In genomic region chr8:3586452-3586851, GRCm38 (mm10) we compare ENCODE assay signal across 20 mouse cellular contexts. TPM values are rescaled to one million over a fixed set of nuclear protein-coding genes. Genes with fewer than 3 reads are reported as not detected.
"Had no signal": no experiment of that assay in that cellular context is flagged by ENCODE, and none has a peak within 500 bp of the region (broad histone marks: within the 10 kb centered on the region; RNA-seq: fewer than 3 reads in every experiment).

No protein-coding gene starts in this region.

- DNase-seq: kidney, adult 2 months; kidney, postnatal 14 days; left cerebral cortex, postnatal 4 days; lung, adult 18-20 months; midbrain, embryonic 14.5 days; right cerebral cortex, adult 18-20 months; right cerebral cortex, postnatal 4 days; spleen, adult 18-20 months; thymus, postnatal 4 days had no signal

- H3K27ac ChIP-seq: limb, embryonic 13.5 days; midbrain, embryonic 10.5 days had no signal

- H3K36me3 ChIP-seq: kidney, embryonic 15.5 days; limb, embryonic 13.5 days; midbrain, embryonic 10.5 days; neural tube, embryonic 15.5 days had no signal

- H3K27me3 ChIP-seq: neural tube, embryonic 15.5 days had no signal

- H3K9ac ChIP-seq: limb, embryonic 13.5 days had no signal

- H3K4me3 ChIP-seq: myocyte had no signal

- H3K9me3 ChIP-seq: kidney, embryonic 15.5 days; limb, embryonic 13.5 days; midbrain, embryonic 10.5 days; neural tube, embryonic 15.5 days had no signal

RNA-seq across cellular contexts. Expression of gene C330021F23Rik, which starts 18.7 kb away (rescaled TPM):
- total RNA-seq: layer of hippocampus, postnatal 14 days; left cerebral cortex, postnatal 10 days; left cerebral cortex, postnatal 4 days had no signal

RNA-seq across cellular contexts. Expression of gene Pcp2, which starts 38.9 kb away (rescaled TPM):
- total RNA-seq: layer of hippocampus, adult 8-10 months; left cerebral cortex, adult 18-20 months; left cerebral cortex, postnatal 10 days had no signal
- polyA plus RNA-seq: kidney, adult 2 months; large intestine, adult 2 months; neural tube, embryonic 11.5 days had no signal
